Mouse (Mus musculus): ENCODE results near the gene Ccdc40. TPM values are rescaled to one million over a fixed set of nuclear protein-coding genes. Genes with fewer than 3 reads are reported as not detected.

Gene Ccdc40
- total RNA-seq, 2 experiments from 2014 or later = 0.31 TPM; not detected in 1

- DNase-seq = no peak
These were observed 19.5 kb upstream of the Ccdc40 start for GRCm38 (mm10) chr11:119208870-119209370.

- peak; percentile 76 for DNase-seq
These were observed 18.9 kb upstream of the Ccdc40 start for GRCm38 (mm10) chr11:119209371-119210025.

GRCm38 (mm10) chr11:119210321-119211100 lies 17.9 kb upstream of the Ccdc40 start:
- peak; percentile 88 for DNase-seq

GRCm38 (mm10) chr11:119211604-119212309 lies 16.6 kb upstream of the Ccdc40 start:
- DNase-seq = peak; percentile 32

GRCm38 (mm10) chr11:119213166-119213885 lies 15.0 kb upstream of the Ccdc40 start:
- DNase-seq = no peak

- DNase-seq = peak; percentile 61
These were observed 13.1 kb upstream of the Ccdc40 start for GRCm38 (mm10) chr11:119215038-119215904.

DNA sequence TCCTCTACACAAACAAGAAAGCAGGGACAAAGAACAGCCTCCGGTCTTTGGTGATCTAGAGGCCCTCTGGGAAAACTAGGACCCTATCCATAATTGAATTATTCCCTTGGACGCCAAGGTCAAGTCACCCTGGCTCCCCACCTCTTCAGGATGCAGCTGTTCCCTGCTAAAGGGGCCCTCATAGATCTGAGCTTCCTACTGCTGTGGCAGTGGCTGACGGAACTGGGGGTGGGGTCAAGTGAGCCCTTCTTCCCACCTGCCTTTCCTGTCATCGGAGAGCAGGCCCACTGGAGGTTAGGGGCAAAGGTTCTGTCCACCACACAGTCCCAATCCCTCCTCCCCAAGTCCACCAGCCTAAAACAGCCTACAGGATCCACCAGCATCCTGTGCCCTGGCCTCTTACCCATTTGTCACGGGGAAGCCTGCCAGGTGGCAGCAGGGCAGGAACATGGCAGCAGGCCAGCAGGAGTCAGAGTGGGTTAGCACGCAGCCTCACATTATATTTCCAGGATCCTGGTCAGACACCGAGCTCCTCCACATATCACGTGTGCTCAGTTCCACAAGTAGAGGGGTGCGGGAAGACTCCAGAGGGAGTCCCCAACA lies 12.4 kb upstream of the Ccdc40 start:
- DNase-seq = peak; percentile 65

DNA sequence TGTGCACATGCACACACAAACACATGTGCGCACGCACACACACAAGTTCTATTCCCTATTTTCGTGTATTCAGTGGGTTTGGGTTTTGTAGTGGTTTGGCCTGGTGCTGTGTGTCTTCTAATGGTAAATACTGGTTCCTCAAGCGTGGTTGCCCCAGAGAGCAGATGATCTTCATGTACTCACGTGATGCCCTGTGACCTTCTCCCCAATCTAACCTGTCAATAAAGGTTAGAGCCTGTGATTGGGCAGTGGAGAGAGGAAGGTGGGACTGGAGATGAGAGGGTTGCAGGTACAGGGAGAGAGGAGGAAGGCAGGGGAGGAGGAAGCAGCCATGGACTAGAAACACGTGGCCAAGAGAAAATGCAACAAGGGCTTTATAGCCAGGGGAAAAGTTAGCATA lies 10.5 kb upstream of the Ccdc40 start:
- no peak for DNase-seq

DNA sequence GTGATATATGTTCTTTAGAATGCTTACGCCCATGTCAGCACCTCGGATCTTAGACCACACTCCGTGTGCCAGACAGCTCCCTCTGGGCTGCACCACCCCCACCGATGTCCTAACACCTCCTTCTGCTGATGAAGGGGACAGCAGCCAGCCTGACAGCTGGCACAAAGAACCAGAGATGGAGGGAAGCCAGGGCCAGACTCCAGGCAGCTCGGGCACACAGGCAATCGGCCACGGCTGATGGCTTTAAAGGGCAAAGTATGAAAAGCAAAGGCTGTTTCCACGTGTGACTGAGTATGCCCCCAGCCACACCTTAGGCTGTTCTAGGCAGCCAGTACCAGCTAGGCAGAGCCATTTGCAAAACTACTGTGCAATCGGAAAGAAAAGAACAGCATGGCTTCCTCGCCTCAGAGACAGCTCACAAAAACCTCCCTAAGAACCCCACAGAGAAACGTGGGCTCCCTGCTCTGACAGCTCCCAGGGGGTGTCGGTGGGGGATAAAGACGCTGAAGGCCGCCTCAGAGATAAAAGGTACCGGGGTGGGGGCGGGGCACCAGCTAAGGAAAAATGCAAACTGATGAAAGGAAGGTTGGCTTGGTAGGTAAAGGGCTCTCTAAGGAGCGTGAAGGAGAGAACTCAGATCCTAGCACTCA lies 8.4 kb upstream of the Ccdc40 start:
- DNase-seq = peak; percentile 78

DNA sequence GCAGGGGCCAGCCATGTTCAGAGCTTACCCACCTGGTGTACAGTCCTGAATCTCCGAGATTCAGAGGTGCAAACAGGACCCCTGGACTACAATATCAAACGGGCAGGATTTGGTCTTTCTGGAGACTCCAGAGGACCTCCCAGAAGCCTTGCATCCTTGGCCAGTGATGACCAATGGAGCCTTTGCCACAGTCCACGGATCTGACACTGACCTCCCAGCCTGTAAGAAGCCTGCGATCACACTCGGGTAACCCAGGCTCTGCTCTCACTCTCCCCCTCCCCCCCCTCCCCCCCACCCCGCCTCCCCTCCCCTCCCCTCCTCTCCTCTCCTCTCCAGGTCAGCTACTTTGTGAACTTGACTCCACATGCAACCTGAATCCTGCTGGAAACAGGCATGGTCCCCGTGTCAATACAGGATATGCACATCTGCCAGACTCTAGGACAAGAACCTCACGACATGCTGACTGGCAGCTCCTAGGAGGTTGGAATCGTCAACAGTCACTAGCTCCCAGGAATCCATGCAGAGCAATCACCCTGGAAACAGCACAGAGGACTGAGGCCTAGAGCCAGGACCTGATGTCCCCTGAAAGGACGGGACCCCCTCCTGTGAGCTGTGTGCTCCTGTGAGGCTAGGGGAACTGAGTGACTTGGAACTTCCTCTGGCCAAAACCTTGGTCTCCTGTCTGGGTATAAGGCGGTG lies 6.4 kb upstream of the Ccdc40 start:
- DNase-seq = no peak

GRCm38 (mm10) chr11:119223124-119223890 lies 5.1 kb upstream of the Ccdc40 start:
- no peak for DNase-seq

GRCm38 (mm10) chr11:119224926-119225325 lies 3.4 kb upstream of the Ccdc40 start:
- no peak for DNase-seq

GRCm38 (mm10) chr11:119225634-119226033 lies 2.7 kb upstream of the Ccdc40 start:
- no peak for DNase-seq

DNA sequence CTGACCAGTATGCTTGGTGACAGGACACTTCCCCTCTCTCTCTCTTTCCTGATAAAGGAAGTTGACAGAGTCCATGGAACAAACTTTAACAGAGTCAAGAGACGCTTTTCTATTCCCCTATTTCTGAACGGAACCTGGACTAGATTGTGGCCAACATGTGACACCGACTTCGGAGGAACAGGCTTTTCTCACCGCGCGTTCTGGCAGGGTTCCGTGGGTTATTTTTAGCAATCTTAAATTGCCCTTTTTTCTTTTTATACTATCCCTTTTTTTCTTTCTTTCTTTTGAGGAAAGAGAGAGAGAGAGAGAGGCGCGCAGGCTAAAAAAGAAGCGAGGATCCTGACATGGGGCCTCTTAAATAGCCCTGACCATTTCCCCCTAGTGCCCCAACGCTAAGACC lies 781 bp upstream of the Ccdc40 start:
- no peak for DNase-seq

DNA sequence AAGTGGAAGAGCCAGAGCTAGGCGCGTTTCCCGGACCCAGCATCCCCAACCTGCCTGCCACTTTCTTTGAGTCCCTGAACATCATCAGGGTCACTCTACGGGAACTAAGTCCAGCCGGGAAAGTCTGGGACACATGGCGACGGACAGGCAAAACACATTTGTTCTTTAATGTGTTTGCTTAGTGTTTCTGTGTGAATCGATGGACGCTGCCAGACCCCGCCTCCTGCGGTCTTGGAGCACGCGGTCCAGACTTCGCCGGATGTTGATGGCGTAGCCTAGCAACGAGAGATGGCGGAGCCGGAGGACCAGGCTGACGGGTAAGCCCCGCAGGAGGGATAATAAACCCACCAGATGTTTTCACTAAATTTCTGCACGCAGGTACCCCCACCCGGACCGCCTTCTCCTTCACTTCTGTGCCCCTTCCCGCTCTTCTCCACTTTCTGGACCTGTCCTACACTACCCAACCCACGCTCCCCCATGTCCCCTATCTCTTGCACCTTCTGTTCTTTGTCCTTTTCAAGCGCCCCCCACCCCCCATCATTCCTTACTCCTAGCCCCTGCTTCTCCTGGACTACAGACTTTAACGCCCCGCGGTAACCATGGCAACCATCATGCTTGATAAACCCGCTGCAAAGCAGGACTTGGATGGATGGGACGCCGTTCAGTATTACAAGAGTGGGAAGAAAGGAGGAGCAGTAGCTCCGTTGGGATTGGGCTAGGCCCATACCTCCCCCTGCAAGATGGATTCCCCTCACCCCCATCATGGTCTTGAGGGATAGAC lies 664 bp downstream of the Ccdc40 start:
- peak; percentile 68 for DNase-seq

- no peak for DNase-seq
These were observed 6.4 kb downstream of the Ccdc40 start for GRCm38 (mm10) chr11:119234770-119235169.

DNA sequence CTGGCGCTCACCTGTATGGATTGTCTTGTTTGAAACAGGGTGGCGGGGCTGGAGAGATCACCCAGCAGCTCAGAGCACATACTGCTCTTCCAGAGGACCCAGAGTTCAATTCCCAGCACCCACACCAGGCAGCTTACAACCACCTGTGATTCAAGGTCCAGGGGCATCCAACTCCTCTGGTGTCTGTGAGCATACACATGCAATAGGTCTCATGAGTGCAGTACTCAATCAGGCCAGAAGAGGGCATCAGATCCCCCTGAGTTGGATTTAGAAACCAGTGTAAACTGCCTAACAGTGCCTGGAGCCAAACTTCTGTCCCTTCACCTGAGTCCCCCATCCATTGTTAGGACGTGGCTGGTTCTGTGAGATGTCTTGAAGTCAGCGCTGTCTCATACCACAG lies 7.2 kb downstream of the Ccdc40 start:
- peak; percentile 52 for DNase-seq

GRCm38 (mm10) chr11:119236354-119236753 lies 8.0 kb downstream of the Ccdc40 start:
- DNase-seq = no peak

Measured in gastrocnemius, postnatal 10 days (tissue).